Mouse (Mus musculus) cerebellum, adult (tissue): ENCODE data around the gene Mitf.

ENCODE experiments used
- ATAC-seq: cut with Nextera tagmentation; 2 replicates; pipeline ENCODE4 v1.9.2; 2017; ENCODE audit warnings: mild to moderate bottlenecking, moderate library complexity, mixed read lengths; ENCODE audit not compliant: insufficient number of reproducible peaks, low FRiP score, low TSS enrichment

The Mitf gene

DNA sequence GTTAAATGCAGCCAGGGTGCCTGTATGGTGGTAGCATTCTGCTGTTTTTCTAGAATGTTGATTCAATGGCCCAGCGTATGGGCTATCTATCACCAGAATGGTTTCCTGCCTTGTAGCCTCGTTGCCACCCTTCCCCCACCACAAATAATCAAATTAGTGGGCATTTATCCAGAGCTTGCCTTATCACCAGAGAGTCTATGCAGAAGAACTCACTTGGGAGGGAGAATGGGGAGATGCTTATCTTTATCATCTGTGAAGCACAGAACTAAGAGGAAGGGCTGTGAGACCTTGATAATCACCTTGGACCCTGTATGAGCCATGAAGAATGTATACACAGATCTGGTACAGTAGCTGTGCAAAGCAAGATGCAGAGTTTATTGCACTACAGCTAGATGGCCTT, 70.1 kb downstream of the Mitf start:
- ATAC-seq, result no peak

DNA sequence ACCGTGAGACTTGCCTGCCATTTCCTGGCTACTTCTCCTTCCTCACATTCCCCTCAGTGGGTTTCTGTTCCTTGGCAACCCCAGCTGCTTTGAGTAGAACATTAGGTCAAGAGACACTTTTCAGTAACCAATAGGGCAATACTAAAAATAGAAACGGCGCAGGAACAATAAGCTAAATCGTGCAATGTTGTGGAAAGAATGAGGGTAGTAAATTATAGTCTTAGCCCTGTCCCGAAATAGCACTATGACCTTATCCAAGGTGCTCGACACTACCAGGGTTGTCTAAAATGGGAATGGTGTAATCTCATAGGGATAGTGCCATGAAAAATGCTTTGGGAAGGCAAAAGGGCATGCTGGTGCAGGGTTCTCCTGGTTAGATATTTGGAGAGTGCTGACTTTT, 70.6 kb downstream of the Mitf start:
- ATAC-seq, result no peak

DNA sequence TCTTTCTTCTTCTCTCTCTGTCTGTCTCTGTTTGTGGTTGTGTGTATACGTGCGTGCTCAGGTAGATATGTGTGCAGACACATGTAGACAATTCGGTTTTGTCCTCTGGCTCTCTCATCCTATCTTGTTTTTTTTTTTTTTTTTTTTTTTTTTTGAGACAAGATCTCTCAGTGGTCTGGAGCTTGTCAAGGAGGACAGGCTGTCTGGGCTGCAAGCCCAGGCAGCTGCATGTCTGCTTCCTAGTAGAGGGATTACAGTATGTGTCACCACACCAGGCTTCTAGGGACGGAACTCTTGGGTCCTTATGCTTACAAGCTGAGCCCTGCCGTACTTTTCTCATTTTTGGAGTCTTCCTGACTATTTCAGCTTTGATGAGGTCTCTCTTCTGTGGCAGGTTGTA, 73.5 kb downstream of the Mitf start:
- no peak for ATAC-seq

DNA sequence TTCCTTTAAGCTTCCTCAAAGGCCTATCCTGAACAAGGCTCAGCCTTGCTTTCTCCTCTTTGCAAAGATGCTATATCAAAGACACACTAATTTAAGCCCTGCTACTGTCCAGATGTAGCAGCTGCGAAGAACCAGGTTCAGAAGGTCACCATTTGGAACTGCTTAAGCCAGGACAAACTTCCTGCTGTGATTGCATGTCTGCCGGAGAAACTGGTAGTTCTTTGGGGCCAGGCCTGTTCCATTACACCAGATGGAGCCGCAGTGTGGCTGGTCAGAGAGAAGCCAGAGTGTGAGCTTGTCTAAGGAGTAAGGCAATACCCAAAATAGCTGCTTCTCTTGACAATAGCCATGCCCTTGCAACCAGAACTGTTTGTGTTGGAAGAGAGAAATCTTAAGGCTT, 75.1 kb downstream of the Mitf start:
- ATAC-seq, result peak; percentile 81

DNA sequence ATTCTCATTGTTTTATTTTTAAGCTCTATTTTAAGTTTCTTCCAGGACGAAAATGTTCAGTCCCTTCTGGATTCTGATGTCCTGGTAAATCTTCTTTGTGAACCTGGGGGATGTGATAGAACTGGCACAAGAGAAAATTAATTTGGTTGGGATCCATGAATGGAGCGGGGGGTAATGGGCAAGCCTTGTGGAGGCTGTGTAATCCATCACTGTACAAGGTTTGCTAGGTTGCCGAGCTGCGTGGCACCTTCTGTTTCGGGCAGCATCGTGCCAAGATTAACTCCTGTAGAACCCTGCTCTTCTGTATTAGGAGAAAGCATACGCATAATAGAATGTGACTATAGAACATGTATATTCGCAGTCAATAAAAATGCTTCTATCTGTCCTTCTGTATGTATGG, 76.1 kb downstream of the Mitf start:
- peak; percentile 78 for ATAC-seq

DNA sequence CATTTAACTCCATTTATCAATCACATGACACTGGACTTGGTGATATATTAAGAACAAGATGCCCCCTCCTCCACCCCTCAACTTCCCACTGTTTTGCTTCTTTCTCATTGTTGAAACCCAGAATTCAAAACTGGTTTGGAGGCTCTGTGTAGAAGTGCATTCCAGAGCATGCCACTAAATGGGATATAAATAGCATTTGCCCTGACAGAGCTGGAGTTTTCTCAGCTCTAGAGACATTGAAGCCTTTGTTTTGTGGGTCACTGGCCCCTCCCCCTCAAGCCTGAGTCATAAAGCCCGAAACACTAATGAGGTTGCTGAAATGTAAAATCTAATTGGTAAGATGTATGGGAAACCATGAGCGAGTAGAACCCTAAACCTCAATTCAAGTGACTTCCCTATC, 76.6 kb downstream of the Mitf start:
- no peak for ATAC-seq

DNA sequence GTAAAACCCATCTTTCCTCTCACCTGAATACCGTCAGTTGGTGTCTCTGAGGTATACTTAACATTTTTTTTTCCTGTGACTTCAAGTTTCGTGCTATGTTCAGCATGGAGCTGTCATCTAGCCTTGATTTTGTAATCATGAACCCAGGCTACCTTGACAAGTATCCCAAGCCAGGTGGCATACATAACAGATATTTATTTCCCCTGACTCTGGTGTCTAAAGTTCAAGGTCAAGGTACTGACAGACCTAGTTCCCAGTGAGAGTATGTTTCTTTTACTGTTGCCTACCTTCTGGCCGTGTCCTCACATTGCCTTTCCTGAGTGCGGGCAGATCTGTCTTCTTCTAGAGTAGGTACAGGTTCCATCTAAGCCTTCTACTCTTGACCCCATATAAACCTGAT, 78.1 kb downstream of the Mitf start:
- ATAC-seq, result no peak

DNA sequence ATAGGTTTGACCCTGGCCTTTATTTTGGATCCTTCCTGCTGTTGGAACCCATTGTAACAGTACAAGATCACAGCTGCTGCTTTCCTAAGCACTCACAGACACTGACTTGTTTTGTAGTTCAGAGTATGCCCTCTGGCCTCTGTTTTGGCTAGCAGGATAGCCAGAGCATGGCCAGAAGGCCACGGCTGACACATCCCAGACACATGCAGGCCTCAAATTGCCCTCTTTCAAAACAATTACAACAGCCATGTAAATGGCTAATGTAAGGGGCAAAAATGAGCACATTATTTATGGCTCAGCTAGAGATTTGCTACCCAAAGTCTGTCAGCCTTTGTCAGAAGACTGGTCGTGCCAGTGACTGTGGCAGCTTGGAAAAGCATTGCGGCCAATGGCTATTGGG, 78.8 kb downstream of the Mitf start:
- ATAC-seq, result no peak

DNA sequence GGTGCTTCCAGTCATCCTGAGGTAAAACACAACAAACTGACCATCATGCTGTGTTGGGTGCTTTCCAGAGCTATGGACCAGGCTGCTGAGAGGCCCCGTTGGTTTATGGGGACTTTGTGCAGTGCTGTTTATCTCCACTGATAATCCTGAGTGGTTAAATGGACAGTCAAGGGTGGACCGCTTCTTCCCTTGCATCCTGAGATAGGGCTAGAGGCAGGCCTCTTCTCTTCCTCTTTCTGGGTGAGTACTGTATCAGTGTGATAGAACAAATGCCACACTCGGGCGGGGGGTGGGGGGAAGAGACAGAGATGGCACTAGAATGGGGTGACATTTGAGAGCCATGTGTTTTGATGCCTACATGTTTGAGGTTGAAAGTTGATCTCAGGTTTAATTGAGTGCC, 81.0 kb downstream of the Mitf start:
- no peak for ATAC-seq

DNA sequence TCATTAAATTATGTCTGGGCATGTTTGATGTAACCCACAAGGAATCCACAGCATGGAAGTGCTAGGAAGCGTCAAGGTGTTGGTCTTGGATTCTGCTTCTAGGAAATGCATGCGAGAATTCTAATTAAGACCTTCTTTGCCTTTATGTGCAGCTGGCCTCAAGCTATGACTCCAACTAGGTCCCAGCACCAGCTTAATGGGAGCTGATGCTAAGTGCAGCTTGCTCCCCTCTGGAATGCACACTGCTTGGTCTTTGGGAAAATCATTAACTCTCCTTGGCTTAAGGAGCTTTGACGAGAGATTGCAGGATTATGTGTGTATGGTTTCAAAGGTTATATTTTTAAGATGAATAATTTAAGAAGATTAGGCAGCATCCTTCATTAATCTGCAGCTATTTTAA, 81.7 kb downstream of the Mitf start:
- ATAC-seq, result no peak

DNA sequence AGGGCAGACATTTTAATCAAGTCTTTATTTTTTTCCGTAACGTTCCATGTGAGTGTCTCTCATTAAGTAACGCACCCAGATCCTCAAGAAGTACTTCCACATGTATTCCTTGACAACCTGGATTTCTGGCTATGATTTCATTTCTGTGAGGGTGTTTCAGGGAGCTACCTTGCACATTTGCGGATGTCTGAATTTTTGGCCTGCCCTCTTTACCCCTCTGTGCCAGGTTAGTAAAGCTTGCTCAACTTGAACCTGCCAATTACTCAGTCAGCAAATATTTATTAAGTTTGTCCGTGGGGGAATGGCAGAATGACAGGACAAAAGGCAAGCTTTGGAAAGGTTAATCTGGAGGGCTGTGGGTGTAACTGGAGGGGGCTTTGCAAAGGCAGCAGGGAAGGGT, 86.7 kb downstream of the Mitf start:
- ATAC-seq, result no peak

DNA sequence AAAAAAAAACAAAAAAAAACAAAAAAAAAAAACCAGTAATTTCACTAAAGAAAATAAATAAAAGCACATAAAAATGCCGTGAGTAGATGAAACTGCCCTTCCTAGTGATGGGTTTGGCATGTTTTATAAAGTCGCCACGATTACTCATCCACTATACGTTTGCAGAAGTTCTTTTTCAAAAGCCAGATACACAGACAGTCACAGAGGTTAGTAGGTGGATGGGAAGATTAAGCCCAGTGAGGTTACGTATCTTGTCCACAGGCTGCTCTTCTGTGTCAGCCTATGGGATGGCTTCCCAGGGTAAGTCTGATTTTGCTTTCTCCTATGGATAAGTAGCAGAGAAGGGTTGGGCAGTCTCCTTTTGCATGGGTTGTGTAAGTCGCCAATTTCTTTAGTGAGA, 90.3 kb downstream of the Mitf start:
- no peak for ATAC-seq

DNA sequence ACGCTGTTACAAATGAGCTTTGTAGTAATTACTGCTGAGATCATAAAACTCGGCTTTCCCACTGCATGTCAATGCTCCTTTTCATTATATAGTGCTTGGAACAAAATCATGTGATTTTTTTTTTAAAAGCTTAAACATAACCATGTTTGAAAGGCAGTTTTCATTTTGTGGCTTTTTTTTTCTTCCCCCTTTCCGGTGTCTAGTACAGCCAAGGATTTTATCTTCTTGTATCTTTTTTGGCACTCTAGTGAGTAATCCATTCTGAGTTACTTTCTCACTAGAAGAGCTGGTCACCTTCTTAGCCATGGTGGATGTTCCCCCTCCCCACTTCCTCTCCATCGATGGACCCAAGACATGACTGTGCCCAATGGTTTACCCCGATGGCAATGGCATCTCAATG, 91.2 kb downstream of the Mitf start:
- ATAC-seq, result no peak

DNA sequence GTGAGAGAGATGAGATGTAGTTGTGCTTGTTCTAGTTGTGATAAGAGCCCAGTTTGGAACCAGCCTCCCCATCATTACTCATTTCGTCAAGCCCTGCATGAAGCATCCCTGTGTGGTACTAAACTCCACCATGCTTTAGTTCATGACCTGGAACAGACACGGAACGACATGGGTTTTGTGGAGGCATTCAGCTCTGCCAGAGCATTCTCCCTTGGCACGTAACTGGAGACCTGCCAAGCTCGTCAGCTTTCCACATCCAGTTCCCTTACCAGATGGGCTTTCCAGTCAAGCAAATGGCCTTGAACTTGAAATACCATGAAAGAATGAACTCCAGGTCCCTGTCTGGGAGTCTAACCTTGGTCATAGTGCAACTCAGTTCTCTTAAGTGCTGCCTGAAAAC, 94.7 kb downstream of the Mitf start:
- ATAC-seq, result no peak

DNA sequence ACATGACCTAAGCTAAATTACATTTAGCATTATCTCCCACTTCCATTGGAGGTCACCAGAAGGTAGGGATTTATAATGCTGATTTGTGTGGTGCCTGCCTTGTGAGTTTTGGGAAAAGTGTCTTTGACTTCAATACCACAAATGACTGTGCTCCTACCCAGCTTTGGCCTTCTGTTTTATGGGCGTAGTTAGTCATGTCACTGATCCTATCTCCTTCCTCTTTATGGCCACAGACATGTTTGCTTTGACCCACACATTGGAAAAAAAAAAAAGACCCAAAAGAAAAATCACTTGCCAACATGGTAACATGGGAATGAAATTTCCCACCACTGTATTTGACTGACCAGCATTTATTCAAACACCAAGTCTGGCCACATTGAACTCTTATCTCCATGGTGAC, 95.4 kb downstream of the Mitf start:
- no peak for ATAC-seq

DNA sequence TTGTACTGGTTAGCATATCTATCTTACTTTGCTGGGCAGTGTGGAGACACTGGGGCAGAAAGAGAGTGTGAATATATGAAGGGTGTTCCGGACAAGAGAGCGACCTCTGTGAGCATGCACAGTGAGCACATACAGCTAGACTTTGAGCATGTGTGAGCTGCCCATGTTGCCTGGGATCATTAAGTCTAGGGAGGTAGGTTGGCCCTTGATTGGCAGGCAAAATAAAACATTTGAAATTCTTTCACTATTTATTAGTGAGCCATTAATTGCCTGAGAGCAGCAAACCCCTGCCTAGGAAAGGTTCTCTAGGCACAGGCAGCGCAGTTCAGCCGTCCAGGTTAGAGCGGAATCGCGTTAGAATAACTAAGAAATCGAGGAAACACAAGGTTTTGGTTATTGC, 107.9 kb downstream of the Mitf start:
- no peak for ATAC-seq

DNA sequence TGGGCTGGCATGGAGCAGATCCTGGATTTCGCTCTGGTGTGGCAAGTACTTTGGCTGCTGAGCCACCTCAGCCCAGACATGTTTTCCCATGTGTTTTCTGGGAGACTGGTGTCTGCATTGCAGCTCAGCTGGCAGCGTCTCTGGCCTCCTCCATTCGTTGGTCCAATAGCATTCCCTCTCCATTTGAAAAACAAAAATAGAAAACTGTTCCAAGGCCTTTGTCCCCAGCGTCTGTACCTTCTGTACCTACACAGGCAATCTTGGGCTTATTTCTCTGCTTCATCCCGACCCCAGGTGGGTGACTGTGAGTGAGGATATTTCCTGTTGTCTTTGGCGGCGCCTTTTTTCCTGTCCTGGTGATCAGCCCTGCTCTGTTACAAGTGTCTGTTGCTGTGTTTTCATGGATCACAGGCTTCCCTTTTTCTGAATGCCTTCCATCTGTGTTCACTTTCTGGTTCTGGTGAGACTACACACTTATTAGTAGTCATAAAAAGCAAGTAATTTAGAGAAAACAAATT, 109.6 kb downstream of the Mitf start:
- peak; percentile 53; the same call in 1 of the 2 replicates for ATAC-seq

DNA sequence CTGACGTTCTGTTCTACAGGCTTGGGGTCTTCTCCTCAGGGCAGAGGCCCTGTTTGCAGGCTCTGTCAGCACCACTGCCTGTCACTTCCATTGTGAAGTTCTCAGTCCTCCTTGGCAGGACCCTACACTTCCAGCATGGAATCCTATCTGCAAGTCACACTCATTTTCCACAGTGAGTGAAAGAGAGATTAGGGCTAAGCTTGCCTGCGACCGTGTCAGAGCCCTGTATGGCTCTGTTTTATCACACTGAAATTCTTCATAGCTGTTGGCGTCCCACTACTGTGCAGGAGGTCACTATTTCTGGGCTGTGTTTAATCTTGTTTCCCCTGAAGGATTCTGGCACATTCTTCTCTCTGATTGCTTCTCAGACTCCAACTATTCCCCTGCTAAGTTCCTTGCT, 111.2 kb downstream of the Mitf start:
- no peak for ATAC-seq

DNA sequence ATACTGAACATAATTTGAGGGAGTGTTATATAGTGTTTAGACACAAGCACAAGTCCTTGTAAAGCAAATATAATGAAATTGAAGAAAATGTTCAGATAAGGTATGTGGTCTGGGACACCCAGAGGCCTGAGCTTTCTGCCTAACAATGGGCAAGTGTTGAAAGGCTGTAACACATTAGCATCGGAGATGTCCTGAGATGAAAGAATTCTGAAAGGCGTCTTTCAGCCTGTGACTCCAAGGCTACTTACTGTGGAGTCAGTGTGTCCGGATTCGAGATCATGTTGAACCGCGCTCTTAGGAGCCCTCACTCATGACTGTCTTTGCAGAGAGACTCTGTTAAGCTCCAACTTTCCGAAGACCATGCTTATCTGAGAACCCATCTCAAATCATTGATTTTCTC, 111.6 kb downstream of the Mitf start:
- ATAC-seq, result no peak

DNA sequence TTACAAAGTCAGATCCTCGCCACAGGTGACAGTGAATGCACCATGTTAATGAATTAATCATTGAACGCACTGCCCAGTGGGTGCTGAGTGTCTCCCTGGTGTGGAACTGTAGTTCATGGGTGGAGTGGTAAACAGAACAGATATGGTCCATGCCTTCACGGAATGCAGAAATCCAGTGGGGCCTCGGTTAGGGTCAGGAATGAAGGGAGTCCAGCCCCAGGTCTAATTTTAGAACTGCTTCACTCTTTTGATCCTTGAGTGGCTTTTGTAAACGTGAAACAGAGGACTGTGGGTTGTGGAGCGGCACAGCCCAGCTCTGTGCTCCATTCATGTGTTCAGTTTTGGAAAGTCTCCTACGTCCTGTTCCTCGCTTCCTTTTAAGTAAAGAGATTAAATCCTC, 112.4 kb downstream of the Mitf start:
- ATAC-seq, result no peak

DNA sequence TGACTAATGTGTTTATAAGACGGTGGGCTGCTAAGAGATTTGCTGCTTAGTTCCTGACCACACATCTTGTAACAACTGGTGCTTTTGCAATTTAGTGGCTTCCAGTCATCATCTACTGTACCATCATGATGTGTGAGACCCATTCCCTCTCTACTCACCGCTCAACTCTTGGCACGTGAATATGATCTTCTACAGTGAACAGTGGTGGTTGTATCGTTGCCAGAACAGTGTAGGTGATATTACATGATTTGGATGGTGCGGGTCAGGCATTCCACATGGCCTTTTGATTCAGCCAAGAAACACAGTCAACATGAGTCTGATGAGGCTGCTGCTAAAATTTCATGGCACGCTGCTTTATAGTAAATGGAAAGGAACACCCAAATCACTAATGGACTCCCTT, 114.7 kb downstream of the Mitf start:
- no peak for ATAC-seq

DNA sequence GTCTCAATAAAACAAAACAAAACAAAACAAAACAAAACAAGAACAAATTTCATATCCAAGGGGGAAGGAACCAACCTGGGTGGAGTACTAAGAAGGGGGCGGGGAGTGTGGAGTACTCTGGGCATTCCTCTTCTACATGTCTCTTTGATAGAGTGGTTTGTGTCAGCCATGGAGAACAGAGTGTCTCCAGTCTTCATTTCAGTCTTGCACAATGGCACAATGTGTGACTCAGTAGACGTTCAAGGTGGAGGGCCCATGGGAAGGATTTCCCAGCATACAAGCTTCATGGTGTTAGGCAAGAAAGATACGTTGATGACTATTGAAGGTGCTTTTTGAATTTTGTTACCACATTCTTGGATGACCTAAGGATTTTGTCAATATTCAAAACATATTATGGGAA, 117.4 kb downstream of the Mitf start:
- ATAC-seq, result no peak

DNA sequence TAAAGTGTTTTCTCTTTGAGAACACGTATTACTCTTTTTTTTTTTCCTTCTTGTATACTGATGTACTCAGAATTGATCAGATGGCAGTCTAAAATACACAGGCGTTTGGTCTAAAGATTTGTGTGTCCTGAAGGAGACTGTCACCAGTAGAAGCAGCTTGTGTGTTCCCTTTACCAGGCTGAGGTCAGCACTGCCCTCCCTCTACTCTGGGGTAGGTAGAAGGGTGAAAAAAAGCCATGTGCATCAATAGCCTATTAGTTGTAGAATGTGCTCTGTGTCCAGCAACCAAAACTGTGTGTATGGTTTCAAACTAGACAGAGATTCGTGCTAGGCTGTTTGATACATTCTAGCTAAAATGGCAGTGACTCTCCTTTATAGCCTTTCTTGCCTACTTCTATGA, 122.2 kb downstream of the Mitf start:
- no peak for ATAC-seq
